Mouse (Mus musculus) kidney, embryonic 14.5 days (tissue): ENCODE data around the gene Ncam1. TPM values are rescaled to one million over a fixed set of nuclear protein-coding genes. Genes with fewer than 3 reads are reported as not detected.

ENCODE experiments used
- ATAC-seq: fragments of 200-750 bp; cut with Nextera tagmentation; 2 replicates; pipeline ENCODE4 v1.8.0; 2017; ENCODE audit warnings: moderate number of reproducible peaks, mild to moderate bottlenecking, moderate TSS enrichment, moderate library complexity; ENCODE audit not compliant: low FRiP score, low TSS enrichment
- H3K27ac ChIP-seq: fragments of 300-500 bp; sonication (generic); 2 replicates; pipeline ENCODE4 v1.5.1; 2014; ENCODE audit warnings: low read depth, mild to moderate bottlenecking, low read length, moderate library complexity, mixed read lengths
- H3K27me3 ChIP-seq: fragments of 300-500 bp; sonication (generic); 2 replicates; pipeline ENCODE4 v1.6.1; 2014; ENCODE audit warnings: mild to moderate bottlenecking, low read length; ENCODE audit not compliant: control insufficient read depth, insufficient read depth
- H3K36me3 ChIP-seq: fragments of 300-500 bp; sonication (generic); 2 replicates; pipeline ENCODE4 v1.6.1; 2014; ENCODE audit warnings: low read length, mixed read lengths; ENCODE audit not compliant: control insufficient read depth, insufficient read depth
- H3K4me1 ChIP-seq: fragments of 300-500 bp; sonication (generic); 2 replicates; pipeline ENCODE4 v1.6.1; 2014; ENCODE audit warnings: low read length, mixed read lengths; ENCODE audit not compliant: control insufficient read depth, insufficient read depth
- H3K4me2 ChIP-seq: fragments of 300-500 bp; sonication (generic); replicated peaks from 2 replicates; pipeline ENCODE4 v1.6.1; 2014; ENCODE audit warnings: low read depth, mild to moderate bottlenecking, low read length
- H3K4me3 ChIP-seq: fragments of 300-500 bp; sonication (generic); 2 replicates; pipeline ENCODE4 v1.5.1; 2014; ENCODE audit warnings: mild to moderate bottlenecking, low read length
- H3K9ac ChIP-seq: fragments of 300-500 bp; sonication (generic); 2 replicates; pipeline ENCODE4 v1.6.1; 2014; ENCODE audit warnings: low read depth, mild to moderate bottlenecking, low read length, moderate library complexity
- H3K9me3 ChIP-seq: fragments of 300-500 bp; sonication (generic); 2 replicates; pipeline ENCODE4 v1.6.1; 2016; ENCODE audit warnings: low read length; ENCODE audit not compliant: control insufficient read depth
- WGBS: fragments of 180-500 bp; shearing (Covaris S2); extraction: QIAGEN DNeasy Blood & Tissue Kit; methylation state at CpG from one replicate; pipeline ENCODE4 v1.1.7; 2014; 5-methylcytosine and 5-hydroxymethylcytosine counted together
- polyA plus RNA-seq: library from polyadenylated mRNA; unstranded; fragments of >200 nt; fragmentation: Nextera tagmentation; extraction: Ambion mirVana; gene quantifications from 2 replicates; pipeline ENCODE4 v1.2.1, GENCODE M21; 2014

Ncam1 gene
- polyA plus RNA-seq, 1 experiment from 2014 or later: 126 TPM

GRCm38 (mm10) chr9:49531257-49531656 is 267.5 kb downstream of the Ncam1 start:
- H3K36me3 ChIP-seq: peaks cover 22% of the 10 kb centered on the region; the same call in 1 of the 2 replicates
- ATAC-seq: no peak

DNA sequence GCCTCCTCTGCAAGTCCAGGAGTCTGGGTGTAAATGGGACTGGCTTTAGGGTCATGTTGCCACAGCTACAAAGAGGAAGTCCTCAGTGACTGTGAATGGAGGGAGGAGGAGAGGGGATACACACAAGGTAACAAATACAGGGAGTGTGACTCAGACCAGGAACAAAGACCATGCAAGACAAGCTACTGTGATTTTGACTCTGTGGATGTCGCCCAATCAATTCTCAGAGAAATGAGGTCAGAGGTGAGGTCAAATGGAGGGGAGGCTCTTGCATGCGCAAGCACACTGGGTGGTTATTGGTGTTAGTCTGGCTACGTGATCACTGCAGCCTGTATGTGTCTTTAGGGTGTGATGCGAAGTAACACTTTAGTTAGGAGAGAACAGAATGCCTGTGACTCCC is 268.0 kb downstream of the Ncam1 start:
- H3K27me3 ChIP-seq: no peaks in the 10 kb centered on the region
- 0 out of 2 replicates have a peak, but pooled peaks cover 8% of the 10 kb centered on the region for H3K4me1 ChIP-seq
- no peaks in the 10 kb centered on the region for H3K9me3 ChIP-seq
- no peak overlapping the region for H3K4me2 ChIP-seq
- H3K36me3 ChIP-seq: peaks cover 22% of the 10 kb centered on the region; the same call in 1 of the 2 replicates
- ATAC-seq: no peak; the same call in 1 of the 2 replicates
- H3K9ac ChIP-seq: no peak overlapping the region
- 56% methylated on average over 4 of the region's 4 CpGs for WGBS
- no peak overlapping the region for H3K27ac ChIP-seq
- no peak overlapping the region for H3K4me3 ChIP-seq

More at GRCm38 (mm10) chr9:49531257-49531656, 267.5 kb downstream of the Ncam1 start:
- Histone ChIP-seq H3K4me3 (no peak overlapping the region), H3K9me3 (no peaks in the 10 kb centered on the region), H3K4me2 (no peak overlapping the region), H3K9ac (no peak overlapping the region), H3K27ac (no peak overlapping the region), H3K4me1 (peaks cover 12% of the 10 kb centered on the region; the same call in 1 of the 2 replicates), H3K27me3 (no peaks in the 10 kb centered on the region)
- WGBS: 39% methylated on average over 7 of the region's 7 CpGs

GRCm38 (mm10) chr9:49529366-49529959 is 269.3 kb downstream of the Ncam1 start:
- Histone ChIP-seq H3K27ac (no peak overlapping the region), H3K27me3 (no peaks in the 10 kb centered on the region), H3K4me3 (no peak overlapping the region), H3K36me3 (peaks cover 22% of the 10 kb centered on the region; the same call in 1 of the 2 replicates), H3K4me2 (no peak overlapping the region), H3K9me3 (no peaks in the 10 kb centered on the region), H3K9ac (no peak overlapping the region), H3K4me1 (0 out of 2 replicates have a peak, but pooled peaks cover 4% of the 10 kb centered on the region)
- 67% methylated on average over 8 of the region's 8 CpGs for WGBS
- no peak for ATAC-seq

DNA sequence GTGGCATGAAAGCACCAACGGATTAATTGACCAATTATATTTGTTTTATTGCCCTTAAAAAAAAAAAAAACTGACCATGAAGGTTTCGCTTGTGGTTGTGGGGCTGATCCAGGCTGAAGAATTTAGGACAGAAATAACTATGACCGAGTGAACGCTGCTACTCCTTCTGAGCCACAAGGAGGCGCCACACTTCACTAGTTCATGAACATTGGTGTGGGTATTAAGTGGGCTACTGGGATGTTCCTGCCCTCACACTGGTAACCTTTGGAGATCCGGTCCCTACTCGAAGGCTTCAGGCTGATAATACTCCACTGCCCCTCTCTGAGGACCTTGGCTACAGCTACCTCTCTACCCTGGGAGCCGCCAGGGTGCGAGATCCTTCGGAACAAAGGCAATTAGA is 269.8 kb downstream of the Ncam1 start:
- no peak overlapping the region for H3K9ac ChIP-seq
- 57% methylated on average over 10 of the region's 10 CpGs for WGBS
- no peaks in the 10 kb centered on the region for H3K27me3 ChIP-seq
- no peak overlapping the region for H3K27ac ChIP-seq
- H3K4me3 ChIP-seq: no peak overlapping the region
- 0 out of 2 replicates have a peak, but pooled peaks have one; percentile 9 for ATAC-seq
- no peak overlapping the region for H3K4me2 ChIP-seq
- peaks cover 22% of the 10 kb centered on the region; the same call in 1 of the 2 replicates for H3K36me3 ChIP-seq
- no peaks in the 10 kb centered on the region for H3K9me3 ChIP-seq
- H3K4me1 ChIP-seq: no peaks in the 10 kb centered on the region

DNA sequence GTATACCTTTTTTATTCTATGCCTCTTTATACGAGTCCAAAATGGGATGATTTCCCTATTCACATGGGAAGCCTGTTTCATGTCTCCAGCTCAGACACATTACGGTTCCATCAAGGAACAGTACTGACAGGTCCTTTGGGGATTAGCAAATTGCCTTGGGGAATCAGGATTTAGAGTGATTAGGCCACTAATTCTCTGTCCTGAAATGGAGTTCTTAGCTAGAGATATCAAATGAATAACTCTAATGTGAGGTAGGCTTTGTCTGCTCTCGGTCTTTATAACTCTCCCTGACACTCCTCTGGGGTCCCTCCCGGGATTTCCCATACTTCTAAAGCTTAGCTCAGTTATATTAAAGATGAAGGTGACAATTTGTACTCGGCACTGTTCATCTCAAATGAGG is 270.7 kb downstream of the Ncam1 start:
- Histone ChIP-seq H3K27ac (no peak overlapping the region), H3K9me3 (no peaks in the 10 kb centered on the region), H3K9ac (no peak overlapping the region), H3K27me3 (no peaks in the 10 kb centered on the region), H3K4me1 (no peaks in the 10 kb centered on the region), H3K4me3 (no peak overlapping the region), H3K36me3 (peaks cover 23% of the 10 kb centered on the region; the same call in 1 of the 2 replicates), H3K4me2 (no peak overlapping the region)
- 92% methylated on average over 5 of the region's 5 CpGs for WGBS
- no peak for ATAC-seq

GRCm38 (mm10) chr9:49527340-49527739 is 271.4 kb downstream of the Ncam1 start:
- Histone ChIP-seq H3K36me3 (peaks cover 28% of the 10 kb centered on the region; the same call in 1 of the 2 replicates), H3K27me3 (no peaks in the 10 kb centered on the region), H3K27ac (no peak overlapping the region), H3K9ac (no peak overlapping the region), H3K4me2 (no peak overlapping the region), H3K4me3 (no peak overlapping the region), H3K9me3 (no peaks in the 10 kb centered on the region), H3K4me1 (no peaks in the 10 kb centered on the region)
- ATAC-seq: no peak
- 84% methylated on average over 8 of the region's 8 CpGs for WGBS

DNA sequence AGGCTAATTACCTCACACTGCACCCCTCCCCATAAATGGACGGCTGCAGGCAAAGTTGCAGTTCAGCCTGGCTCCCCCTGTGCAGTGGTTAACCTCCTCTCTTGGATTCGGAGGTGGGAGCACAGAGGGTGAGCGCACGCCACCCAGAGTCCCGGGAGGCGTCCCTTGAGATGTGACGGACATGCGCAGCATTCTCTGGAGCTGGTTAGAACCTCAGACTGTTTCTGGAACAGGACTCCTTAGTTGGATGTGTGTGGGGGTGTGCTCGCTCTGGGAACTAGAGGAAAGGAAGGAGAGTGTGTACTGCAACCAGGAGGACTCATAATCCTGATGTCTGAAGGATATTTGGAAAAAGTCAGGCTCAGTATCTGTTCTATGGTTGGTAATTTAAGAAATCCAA is 274.0 kb downstream of the Ncam1 start:
- peaks cover 35% of the 10 kb centered on the region; the same call in 1 of the 2 replicates for H3K36me3 ChIP-seq
- H3K27me3 ChIP-seq: no peaks in the 10 kb centered on the region
- H3K9me3 ChIP-seq: no peaks in the 10 kb centered on the region
- no peaks in the 10 kb centered on the region for H3K4me1 ChIP-seq
- no peak overlapping the region for H3K4me2 ChIP-seq
- no peak for ATAC-seq
- no peak overlapping the region for H3K4me3 ChIP-seq
- H3K27ac ChIP-seq: no peak overlapping the region
- WGBS: 77% methylated on average over 9 of the region's 9 CpGs
- H3K9ac ChIP-seq: no peak overlapping the region

DNA sequence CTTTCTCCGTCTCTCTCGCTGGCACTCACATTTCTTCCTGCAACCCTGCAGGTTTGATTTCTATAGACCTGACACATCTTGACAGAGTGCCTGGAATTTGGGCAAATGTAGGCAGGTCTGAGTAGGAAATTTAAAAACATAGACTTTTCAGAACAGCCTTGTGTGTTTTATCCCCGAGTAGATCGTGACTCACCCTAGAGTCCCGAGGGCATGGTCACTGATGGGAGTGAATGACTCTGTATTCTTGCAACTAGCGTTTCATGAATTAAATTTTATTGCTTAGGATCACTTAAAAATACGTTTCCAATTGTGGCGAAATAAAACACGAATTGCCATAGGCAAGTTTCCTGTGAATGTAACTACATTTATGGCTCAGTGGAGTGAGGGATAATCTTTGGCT is 274.8 kb downstream of the Ncam1 start:
- Histone ChIP-seq H3K27ac (no peak overlapping the region), H3K4me1 (no peaks in the 10 kb centered on the region), H3K27me3 (no peaks in the 10 kb centered on the region), H3K9me3 (no peaks in the 10 kb centered on the region), H3K4me3 (no peak overlapping the region), H3K36me3 (peaks cover 37% of the 10 kb centered on the region; the same call in 1 of the 2 replicates), H3K4me2 (no peak overlapping the region), H3K9ac (no peak overlapping the region)
- 71% methylated on average over 9 of the region's 9 CpGs for WGBS
- ATAC-seq: no peak

DNA sequence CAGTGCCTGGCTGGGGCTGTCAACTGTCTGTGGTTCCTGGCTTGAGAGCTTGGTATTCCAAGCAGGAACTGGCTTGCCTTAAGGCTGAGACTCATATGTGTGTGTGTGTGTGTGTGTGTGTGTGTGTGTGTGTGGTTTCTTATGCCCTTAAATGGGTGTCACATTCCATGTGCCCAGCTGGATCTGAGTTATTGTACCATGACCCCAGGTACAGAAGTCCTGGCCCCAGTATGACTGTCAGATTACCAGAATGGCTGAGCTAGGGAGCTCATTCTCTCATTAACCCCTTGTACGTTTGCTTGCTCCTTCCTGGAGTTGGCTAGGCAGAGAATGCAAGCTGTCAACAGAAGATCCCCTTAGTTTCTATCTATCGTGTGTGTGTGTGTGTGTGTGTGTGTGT is 284.4 kb downstream of the Ncam1 start:
- WGBS: 70% methylated on average over 2 of the region's 2 CpGs
- peaks cover 22% of the 10 kb centered on the region; the same call in 1 of the 2 replicates for H3K36me3 ChIP-seq

More for the DNA sequence above, 284.4 kb downstream of the Ncam1 start:
- Histone ChIP-seq H3K27me3 (no peaks in the 10 kb centered on the region), H3K27ac (no peak overlapping the region), H3K4me2 (no peak overlapping the region), H3K4me1 (peaks cover 4% of the 10 kb centered on the region; the same call in 1 of the 2 replicates), H3K4me3 (no peak overlapping the region), H3K9ac (no peak overlapping the region), H3K9me3 (no peaks in the 10 kb centered on the region)
- ATAC-seq: no peak
